In the genomic region with DNA sequence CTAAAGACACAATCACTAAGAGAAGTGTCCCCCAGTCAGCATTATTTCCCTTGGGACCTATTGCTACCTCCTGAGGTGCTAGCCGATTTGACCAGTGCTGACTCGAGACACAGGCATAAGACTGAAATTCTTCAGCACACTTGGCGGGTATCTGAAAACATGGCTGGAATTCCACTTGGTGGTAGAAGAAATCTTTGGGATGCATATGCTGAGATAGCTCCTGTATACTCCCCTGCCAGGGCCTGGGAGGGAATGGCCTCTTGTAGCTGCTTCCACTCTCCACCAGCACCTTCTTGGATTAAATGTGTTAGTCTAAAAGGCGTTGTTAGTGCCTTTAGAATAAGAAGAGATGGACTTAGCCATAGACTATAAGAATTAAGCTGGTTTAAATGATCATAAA, we compare ENCODE assay signal across 24 mouse cellular contexts. TPM values are rescaled to one million over a fixed set of nuclear protein-coding genes. Genes with fewer than 3 reads are reported as not detected.
DNase-seq lines count a peak whose midpoint lies in the region; ATAC-seq and TF ChIP-seq lines count a peak whose summit lies in the region.
"Had no signal": no experiment of that assay in that cellular context is flagged by ENCODE, and none has a peak within 500 bp of the region (broad histone marks: within the 10 kb centered on the region; RNA-seq: fewer than 3 reads in every experiment).

No protein-coding gene starts in this region.

- intact Hi-C loops in heart, postnatal 25 days (cut with DNase I) = no loop called here
- intact Hi-C loops in heart, postnatal 36 days (cut with DNase I) = no loop called here

- no peaks in the 10 kb centered on the region for H3K27me3 ChIP-seq in heart, embryonic 16.5 days (ENCODE audit: control insufficient read depth, insufficient read depth, low read length)
- peaks cover 9% of the 10 kb centered on the region; the same call in 1 of the 2 replicates for H3K27me3 ChIP-seq in limb, embryonic 12.5 days
- no peaks in the 10 kb centered on the region for H3K27me3 ChIP-seq in limb, embryonic 10.5 days (ENCODE audit: low read depth, poor library complexity, severe bottlenecking)
- H3K27me3 ChIP-seq in embryonic facial prominence, embryonic 14.5 days (replicated peaks; ENCODE audit: control insufficient read depth, insufficient read depth, low read length) = no peaks in the 10 kb centered on the region
- H3K27me3 ChIP-seq in liver, postnatal 0 days (ENCODE audit: insufficient read depth, low read length) = no peaks in the 10 kb centered on the region
- H3K27me3 ChIP-seq: forebrain, embryonic 15.5 days; liver, embryonic 13.5 days; Patski had no signal

- no peak for ATAC-seq in heart, embryonic 16.5 days (replicated peaks; ENCODE audit: extremely low read depth, insufficient read depth, low FRiP score)
- no peak for ATAC-seq in limb, embryonic 12.5 days (ENCODE audit: insufficient number of reproducible peaks, insufficient read depth, low FRiP score, low TSS enrichment, low read depth)
- no peak for ATAC-seq in embryonic facial prominence, embryonic 14.5 days (ENCODE audit: low read depth)
- ATAC-seq in liver, postnatal 0 days = no peak
- ATAC-seq: CD4-positive, CD25-positive, alpha-beta regulatory T cell, adult 4 months; forebrain, embryonic 15.5 days; hindbrain, postnatal 0 days; Patski had no signal

- H3K4me1 ChIP-seq in heart, embryonic 16.5 days (ENCODE audit: control insufficient read depth, insufficient read depth, low read length) = no peaks in the 10 kb centered on the region
- peaks cover 10% of the 10 kb centered on the region; the same call in 1 of the 2 replicates for H3K4me1 ChIP-seq in limb, embryonic 12.5 days (replicated peaks)
- H3K4me1 ChIP-seq in limb, embryonic 10.5 days = peaks cover 21% of the 10 kb centered on the region
- H3K4me1 ChIP-seq in embryonic facial prominence, embryonic 14.5 days (ENCODE audit: control insufficient read depth, insufficient read depth, low read length) = peaks cover 4% of the 10 kb centered on the region; the same call in 1 of the 2 replicates
- no peaks in the 10 kb centered on the region for H3K4me1 ChIP-seq in liver, postnatal 0 days (ENCODE audit: insufficient read depth)
- H3K4me1 ChIP-seq: forebrain, embryonic 15.5 days; hindbrain, embryonic 10.5 days; liver, embryonic 13.5 days; midbrain, embryonic 10.5 days had no signal

- H3K27ac ChIP-seq in heart, embryonic 16.5 days (ENCODE audit: low read length) = no peak overlapping the region
- H3K27ac ChIP-seq in limb, embryonic 12.5 days = no peak overlapping the region
- H3K27ac ChIP-seq in limb, embryonic 10.5 days = no peak overlapping the region
- H3K27ac ChIP-seq in embryonic facial prominence, embryonic 14.5 days (replicated peaks; ENCODE audit: low read depth, low read length) = peak overlapping the region; percentile 58; the same call in 1 of the 2 replicates
- no peak overlapping the region for H3K27ac ChIP-seq in liver, postnatal 0 days (ENCODE audit: low read depth)
- H3K27ac ChIP-seq: forebrain, embryonic 15.5 days; hindbrain, embryonic 10.5 days; hindbrain, postnatal 0 days; left cerebral cortex, adult 2 months; liver, embryonic 13.5 days; macrophage; midbrain, embryonic 10.5 days had no signal

- no peak overlapping the region for H3K4me3 ChIP-seq in heart, embryonic 16.5 days (ENCODE audit: low read length)
- H3K4me3 ChIP-seq in limb, embryonic 12.5 days (replicated peaks) = no peak overlapping the region
- H3K4me3 ChIP-seq in limb, embryonic 10.5 days = no peak overlapping the region
- H3K4me3 ChIP-seq in embryonic facial prominence, embryonic 14.5 days (ENCODE audit: low read depth, low read length) = no peak overlapping the region
- H3K4me3 ChIP-seq in liver, postnatal 0 days (ENCODE audit: low read depth, low read length) = no peak overlapping the region
- H3K4me3 ChIP-seq: forebrain, embryonic 15.5 days; hindbrain, embryonic 10.5 days; left cerebral cortex, adult 2 months; liver, embryonic 13.5 days; midbrain, embryonic 10.5 days had no signal

- no peak for TF ChIP-seq CTCF in liver, postnatal 0 days (IDR thresholded peaks at IDR 0.05; ENCODE audit: low read depth)

- no peak overlapping the region for H3K9ac ChIP-seq in heart, embryonic 16.5 days (ENCODE audit: low read length)
- H3K9ac ChIP-seq in limb, embryonic 12.5 days (replicated peaks) = no peak overlapping the region
- H3K9ac ChIP-seq in embryonic facial prominence, embryonic 14.5 days (ENCODE audit: low read depth, low read length) = no peak overlapping the region
- H3K9ac ChIP-seq in liver, postnatal 0 days (replicated peaks) = no peak overlapping the region
- H3K9ac ChIP-seq: forebrain, embryonic 15.5 days; liver, embryonic 13.5 days had no signal

- WGBS in heart, embryonic 16.5 days = 58% methylated on average over 4 of the region's 4 CpGs
- WGBS in limb, embryonic 12.5 days = 81% methylated on average over 4 of the region's 4 CpGs
- 86% methylated on average over 4 of the region's 4 CpGs for WGBS in limb, embryonic 10.5 days
- 69% methylated on average over 4 of the region's 4 CpGs for WGBS in embryonic facial prominence, embryonic 14.5 days
- WGBS in liver, postnatal 0 days (ENCODE audit: insufficient replicate concordance) = 77% methylated on average over 4 of the region's 4 CpGs

- H3K4me2 ChIP-seq in heart, embryonic 16.5 days (ENCODE audit: low read depth, low read length) = 0 out of 2 replicates have a peak overlapping the region, but pooled peaks have one; percentile 19
- H3K4me2 ChIP-seq in limb, embryonic 12.5 days = 0 out of 2 replicates have a peak overlapping the region, but pooled peaks have one; percentile 8
- no peak overlapping the region; the same call in 1 of the 2 replicates for H3K4me2 ChIP-seq in embryonic facial prominence, embryonic 14.5 days (ENCODE audit: low read depth, low read length)
- no peak overlapping the region for H3K4me2 ChIP-seq in liver, postnatal 0 days (ENCODE audit: low read depth, low read length)
- H3K4me2 ChIP-seq: forebrain, embryonic 15.5 days; liver, embryonic 13.5 days had no signal

- TF ChIP-seq EP300 in liver, postnatal 0 days (IDR thresholded peaks at IDR 0.05; ENCODE audit: low read depth) = no peak

- H3K9me3 ChIP-seq in heart, embryonic 16.5 days (replicated peaks; ENCODE audit: control insufficient read depth, low read length) = peaks cover 5% of the 10 kb centered on the region; the same call in 1 of the 2 replicates
- peaks cover 6% of the 10 kb centered on the region; the same call in 1 of the 2 replicates for H3K9me3 ChIP-seq in limb, embryonic 12.5 days
- H3K9me3 ChIP-seq in limb, embryonic 10.5 days (replicated peaks) = no peaks in the 10 kb centered on the region
- peaks cover 4% of the 10 kb centered on the region; the same call in 1 of the 2 replicates for H3K9me3 ChIP-seq in embryonic facial prominence, embryonic 14.5 days (ENCODE audit: control insufficient read depth, low read length)
- no peaks in the 10 kb centered on the region for H3K9me3 ChIP-seq in liver, postnatal 0 days (ENCODE audit: low read length)
- H3K9me3 ChIP-seq: forebrain, embryonic 15.5 days; hindbrain, embryonic 10.5 days; liver, embryonic 13.5 days; midbrain, embryonic 10.5 days had no signal

- H3K36me3 ChIP-seq in heart, embryonic 16.5 days (ENCODE audit: control insufficient read depth, insufficient read depth) = no peaks in the 10 kb centered on the region
- no peaks in the 10 kb centered on the region for H3K36me3 ChIP-seq in limb, embryonic 12.5 days
- H3K36me3 ChIP-seq in limb, embryonic 10.5 days = no peaks in the 10 kb centered on the region
- H3K36me3 ChIP-seq in embryonic facial prominence, embryonic 14.5 days (ENCODE audit: control insufficient read depth, insufficient read depth, low read length) = no peaks in the 10 kb centered on the region
- no peaks in the 10 kb centered on the region for H3K36me3 ChIP-seq in liver, postnatal 0 days (replicated peaks; ENCODE audit: insufficient read depth, low read length)
- H3K36me3 ChIP-seq: forebrain, embryonic 15.5 days; hindbrain, embryonic 10.5 days; liver, embryonic 13.5 days; midbrain, embryonic 10.5 days had no signal

- DNase-seq in heart, adult 11 months = peak; percentile 31
- no peak for DNase-seq in heart, postnatal 25 days (ENCODE audit: low spot score)
- DNase-seq in heart, postnatal 36 days = no peak
- no peak for DNase-seq in limb, embryonic 10.5 days (ENCODE audit: low spot score)
- no peak for DNase-seq in embryonic facial prominence, embryonic 14.5 days (ENCODE audit: low spot score)
- no peak for DNase-seq in liver, postnatal 0 days
- DNase-seq: adrenal gland, adult 8-10 months; cerebellum, adult 8-10 months; gastrocnemius, postnatal 36 days; layer of hippocampus, adult 9-11 months; liver, embryonic 13.5 days; retina, postnatal 1 day had no signal

RNA-seq across cellular contexts. Expression of gene Gm10320, which starts 50.8 kb away (rescaled TPM):
- total RNA-seq in heart, postnatal 25 days (2021) = not detected
- polyA plus RNA-seq in heart, embryonic 16.5 days (2015; fragmentation: Nextera tagmentation; extraction: Ambion mirVana) = 0.76 and 1.9 TPM in 2 replicates
- not detected for total RNA-seq in heart, postnatal 36 days (2021)
- polyA plus RNA-seq in limb, embryonic 12.5 days (2016; fragmentation: Nextera tagmentation; extraction: Ambion mirVana) = 1.3 and 1.7 TPM in 2 replicates
- 0.70 and 1.5 TPM in 2 replicates for polyA plus RNA-seq in limb, embryonic 10.5 days (2016; fragmentation: Nextera tagmentation; extraction: Ambion mirVana)
- 1.5 and 2.4 TPM in 2 replicates for polyA plus RNA-seq in embryonic facial prominence, embryonic 14.5 days (2014; fragmentation: Nextera tagmentation; extraction: Ambion mirVana)
- 0.63 and 0.84 TPM in 2 replicates for polyA plus RNA-seq in liver, postnatal 0 days (2015; fragmentation: Nextera tagmentation; extraction: Ambion mirVana)
- total RNA-seq: gastrocnemius, postnatal 36 days; left cerebral cortex, adult 2 months; left cerebral cortex, postnatal 4 days; midbrain, postnatal 0 days had no signal
- polyA plus RNA-seq: macrophage had no signal

Comparison
In these comparisons a context has a peak if more than half of its experiments do, and no peak if none do; other contexts are left out.
1. H3K4me2 ChIP-seq: peak in heart, embryonic 16.5 days (single experiment) and limb, embryonic 12.5 days (single experiment); none in embryonic facial prominence, embryonic 14.5 days (single experiment) and liver, postnatal 0 days (single experiment).